Mouse (Mus musculus) lung, postnatal 36 days (tissue): ENCODE data around the gene Snapc4.

Source experiments
- DNase-seq: peaks from one replicate; pipeline ENCODE4 v3.0.0; 2022; ENCODE audit warnings: mixed read lengths

Gene Snapc4

GRCm38 (mm10) chr2:26312812-26313211, 67.6 kb downstream of the Snapc4 start:
- no peak for DNase-seq
